Mouse (Mus musculus) lung, postnatal 0 days (tissue): ENCODE measurements around the gene Exoc7. TPM values are rescaled to one million over a fixed set of nuclear protein-coding genes. Genes with fewer than 3 reads are reported as not detected.

ENCODE experiments used
- ATAC-seq: fragments of 200-750 bp; cut with Nextera tagmentation; 2 replicates; pipeline ENCODE4 v1.8.0; 2017; ENCODE audit warnings: moderate library complexity
- DNase-seq: peaks from one replicate; pipeline ENCODE4 v3.0.0-alpha.2; 2016; ENCODE audit warnings: low spot score
- H3K27ac ChIP-seq: fragments of 300-500 bp; sonication (generic); 2 replicates; pipeline ENCODE4 v1.5.1; 2014; ENCODE audit warnings: antibody characterized with exemption, mild to moderate bottlenecking, low read length, mixed read lengths
- H3K27me3 ChIP-seq: fragments of 300-500 bp; sonication (generic); replicated peaks from 2 replicates; pipeline ENCODE4 v1.6.1; 2014; ENCODE audit warnings: low read length, mixed read lengths; ENCODE audit not compliant: insufficient read depth
- H3K36me3 ChIP-seq: fragments of 300-500 bp; sonication (generic); 2 replicates; pipeline ENCODE4 v1.6.1; 2014; ENCODE audit warnings: low read length, mixed read lengths; ENCODE audit not compliant: insufficient read depth
- H3K4me1 ChIP-seq: fragments of 300-500 bp; sonication (generic); 2 replicates; pipeline ENCODE4 v1.6.1; 2014; ENCODE audit warnings: antibody characterized with exemption, low read depth, low read length, mixed read lengths; ENCODE audit not compliant: insufficient read depth
- H3K4me2 ChIP-seq: fragments of 300-500 bp; sonication (generic); replicated peaks from 2 replicates; pipeline ENCODE4 v1.6.1; 2014; ENCODE audit warnings: low read depth, mild to moderate bottlenecking, low read length, moderate library complexity, mixed read lengths
- H3K4me3 ChIP-seq: fragments of 300-500 bp; sonication (generic); 2 replicates; pipeline ENCODE4 v1.5.1; 2014; ENCODE audit warnings: low read depth, low read length
- H3K9ac ChIP-seq: fragments of 300-500 bp; sonication (generic); replicated peaks from 2 replicates; pipeline ENCODE4 v1.6.1; 2014; ENCODE audit warnings: low read depth, mild to moderate bottlenecking
- H3K9me3 ChIP-seq: fragments of 300-500 bp; sonication (generic); 2 replicates; pipeline ENCODE4 v1.6.1; 2016; ENCODE audit warnings: low read length, mixed read lengths
- CTCF ChIP-seq: IDR thresholded peaks from 2 replicates; pipeline ENCODE4 v1.5.1; 2016; ENCODE audit warnings: antibody characterized with exemption, mild to moderate bottlenecking
- EP300 ChIP-seq: IDR thresholded peaks from 2 replicates; pipeline ENCODE4 v1.6.1; 2016; ENCODE audit warnings: antibody characterized with exemption, mild to moderate bottlenecking, control low read depth
- WGBS: fragments of 180-500 bp; shearing (Covaris S2); extraction: QIAGEN DNeasy Blood & Tissue Kit; methylation state at CpG from one replicate; pipeline ENCODE4 v1.1.7; 2014; 5-methylcytosine and 5-hydroxymethylcytosine counted together
- polyA plus RNA-seq: library from polyadenylated mRNA; unstranded; fragments of >200 nt; fragmentation: Nextera tagmentation; extraction: Ambion mirVana; gene quantifications from 2 replicates; pipeline ENCODE4 v1.2.1, GENCODE M21; 2015

The Exoc7 gene
- polyA plus RNA-seq, 1 experiment from 2014 or later: 41.9 TPM

GRCm38 (mm10) chr11:116265850-116266249 is 41.2 kb downstream of the Exoc7 start:
- DNase-seq: no peak
- no peak overlapping the region for H3K9ac ChIP-seq
- no peaks in the 10 kb centered on the region for H3K9me3 ChIP-seq
- H3K27me3 ChIP-seq: no peaks in the 10 kb centered on the region
- H3K4me2 ChIP-seq: no peak overlapping the region
- H3K4me3 ChIP-seq: no peak overlapping the region
- 94% methylated on average over 4 of the region's 4 CpGs for WGBS
- H3K27ac ChIP-seq: no peak overlapping the region
- H3K4me1 ChIP-seq: no peaks in the 10 kb centered on the region
- peaks cover 50% of the 10 kb centered on the region for H3K36me3 ChIP-seq
- TF ChIP-seq EP300 (no peak), CTCF (no peak)
- ATAC-seq: no peak

DNA sequence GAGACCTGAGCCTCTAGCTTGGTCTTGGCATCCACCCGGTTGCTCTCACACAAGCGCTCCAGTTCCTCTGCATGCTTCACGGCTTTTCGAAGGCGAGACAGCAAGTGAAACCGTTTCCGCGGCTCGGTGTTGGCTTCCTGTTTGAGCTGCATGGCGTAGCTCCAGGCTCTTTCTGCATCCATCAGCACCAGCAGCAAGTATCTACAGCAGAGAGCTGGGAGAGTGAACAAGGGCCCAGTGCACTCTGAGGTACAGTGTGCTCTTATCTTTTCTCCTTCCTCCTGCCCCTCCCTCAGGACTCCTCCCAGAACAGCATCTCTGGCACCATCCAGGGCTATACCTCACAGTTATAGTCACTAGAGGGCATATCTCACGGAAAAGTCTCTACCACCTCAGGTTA is 41.7 kb downstream of the Exoc7 start:
- TF ChIP-seq EP300 (no peak), CTCF (no peak)
- ATAC-seq: no peak

DNA sequence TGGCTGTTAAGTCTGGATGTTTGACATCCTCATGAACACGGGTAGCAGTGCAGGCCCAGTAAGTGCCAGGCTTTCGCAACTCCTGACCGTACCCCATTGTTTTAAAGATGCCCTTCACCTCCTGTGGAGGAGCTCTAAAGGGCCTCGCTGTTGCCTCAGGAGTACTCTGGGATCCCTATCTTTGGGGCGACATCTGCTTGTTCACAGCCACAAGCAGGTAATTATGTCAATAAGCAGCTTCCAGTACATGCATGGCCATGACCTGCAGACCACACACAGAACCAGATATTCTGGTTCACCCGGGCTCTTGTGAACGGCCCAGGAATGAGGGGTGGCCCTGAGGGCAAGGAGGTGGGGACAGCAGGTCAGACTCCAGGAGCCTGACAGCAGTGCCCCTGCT is 46.8 kb downstream of the Exoc7 start:
- H3K4me3 ChIP-seq: no peak overlapping the region
- H3K4me2 ChIP-seq: no peak overlapping the region
- H3K4me1 ChIP-seq: peaks cover 5% of the 10 kb centered on the region; the same call in 1 of the 2 replicates
- TF ChIP-seq EP300 (peak; percentile 84), CTCF (peak; percentile 7; the same call in 1 of the 2 replicates)
- H3K27ac ChIP-seq: peak overlapping the region; percentile 11; the same call in 1 of the 2 replicates
- H3K27me3 ChIP-seq: no peaks in the 10 kb centered on the region
- H3K9me3 ChIP-seq: no peaks in the 10 kb centered on the region
- WGBS: 49% methylated on average over 7 of the region's 7 CpGs
- H3K9ac ChIP-seq: no peak overlapping the region
- DNase-seq (peak; percentile 90), ATAC-seq (peak; percentile 96)
- H3K36me3 ChIP-seq: peaks cover 38% of the 10 kb centered on the region

More for the DNA sequence above, 41.7 kb downstream of the Exoc7 start:
- Histone ChIP-seq H3K27me3 (no peaks in the 10 kb centered on the region), H3K27ac (no peak overlapping the region), H3K9me3 (no peaks in the 10 kb centered on the region), H3K4me3 (no peak overlapping the region), H3K4me2 (no peak overlapping the region), H3K9ac (no peak overlapping the region), H3K36me3 (peaks cover 50% of the 10 kb centered on the region), H3K4me1 (no peaks in the 10 kb centered on the region)
- 85% methylated on average over 11 of the region's 11 CpGs for WGBS
- no peak for DNase-seq

GRCm38 (mm10) chr11:116259461-116259860 is 47.6 kb downstream of the Exoc7 start:
- WGBS: 67% methylated on average over 8 of the region's 8 CpGs
- Histone ChIP-seq H3K27ac (no peak overlapping the region), H3K36me3 (peaks cover 34% of the 10 kb centered on the region), H3K27me3 (no peaks in the 10 kb centered on the region), H3K4me1 (peaks cover 5% of the 10 kb centered on the region; the same call in 1 of the 2 replicates), H3K4me2 (no peak overlapping the region), H3K9ac (no peak overlapping the region), H3K4me3 (no peak overlapping the region), H3K9me3 (no peaks in the 10 kb centered on the region)
- no peak for ATAC-seq
- no peak for DNase-seq
- TF ChIP-seq CTCF (no peak), EP300 (no peak)

DNA sequence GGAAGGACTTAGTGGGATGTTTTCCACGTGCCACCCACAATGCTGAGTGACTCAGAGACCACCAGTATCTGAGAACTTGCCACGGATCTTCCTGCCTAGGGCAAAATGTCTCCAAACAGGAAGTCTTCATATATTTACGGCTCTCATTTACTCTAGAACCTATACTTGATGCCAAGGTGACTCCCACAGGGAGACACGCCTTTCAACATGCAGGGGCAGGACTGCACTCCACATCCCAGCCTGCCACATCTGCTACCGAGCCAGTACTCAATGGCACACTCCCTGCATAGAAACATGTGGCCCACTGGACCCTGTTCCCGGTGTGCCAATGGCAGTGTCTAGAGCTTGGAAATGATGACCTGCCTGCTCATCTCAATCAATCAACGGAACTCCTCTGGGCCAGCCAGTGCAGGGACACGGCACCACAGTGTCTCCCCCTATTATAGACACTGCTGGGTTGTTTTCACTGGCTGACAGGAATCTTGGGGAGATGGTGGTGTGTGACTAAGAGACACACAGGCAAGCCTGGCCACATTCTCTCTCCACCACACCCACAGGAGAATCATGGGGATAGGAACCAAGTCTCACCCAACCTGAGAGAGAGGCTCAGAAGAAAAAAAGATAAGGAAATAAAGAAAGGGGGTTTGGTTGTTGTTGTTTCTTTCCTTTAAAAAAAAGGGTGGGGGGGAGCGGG is 50.9 kb downstream of the Exoc7 start:
- no peak overlapping the region for H3K9ac ChIP-seq
- TF ChIP-seq EP300 (no peak), CTCF (no peak)
- H3K4me2 ChIP-seq: no peak overlapping the region
- 66% methylated on average over 9 of the region's 9 CpGs for WGBS
- no peak overlapping the region for H3K4me3 ChIP-seq
- ATAC-seq (no peak), DNase-seq (no peak)
- peaks cover 5% of the 10 kb centered on the region; the same call in 1 of the 2 replicates for H3K4me1 ChIP-seq
- peaks cover 28% of the 10 kb centered on the region for H3K36me3 ChIP-seq
- H3K27ac ChIP-seq: no peak overlapping the region
- H3K9me3 ChIP-seq: no peaks in the 10 kb centered on the region
- no peaks in the 10 kb centered on the region for H3K27me3 ChIP-seq

DNA sequence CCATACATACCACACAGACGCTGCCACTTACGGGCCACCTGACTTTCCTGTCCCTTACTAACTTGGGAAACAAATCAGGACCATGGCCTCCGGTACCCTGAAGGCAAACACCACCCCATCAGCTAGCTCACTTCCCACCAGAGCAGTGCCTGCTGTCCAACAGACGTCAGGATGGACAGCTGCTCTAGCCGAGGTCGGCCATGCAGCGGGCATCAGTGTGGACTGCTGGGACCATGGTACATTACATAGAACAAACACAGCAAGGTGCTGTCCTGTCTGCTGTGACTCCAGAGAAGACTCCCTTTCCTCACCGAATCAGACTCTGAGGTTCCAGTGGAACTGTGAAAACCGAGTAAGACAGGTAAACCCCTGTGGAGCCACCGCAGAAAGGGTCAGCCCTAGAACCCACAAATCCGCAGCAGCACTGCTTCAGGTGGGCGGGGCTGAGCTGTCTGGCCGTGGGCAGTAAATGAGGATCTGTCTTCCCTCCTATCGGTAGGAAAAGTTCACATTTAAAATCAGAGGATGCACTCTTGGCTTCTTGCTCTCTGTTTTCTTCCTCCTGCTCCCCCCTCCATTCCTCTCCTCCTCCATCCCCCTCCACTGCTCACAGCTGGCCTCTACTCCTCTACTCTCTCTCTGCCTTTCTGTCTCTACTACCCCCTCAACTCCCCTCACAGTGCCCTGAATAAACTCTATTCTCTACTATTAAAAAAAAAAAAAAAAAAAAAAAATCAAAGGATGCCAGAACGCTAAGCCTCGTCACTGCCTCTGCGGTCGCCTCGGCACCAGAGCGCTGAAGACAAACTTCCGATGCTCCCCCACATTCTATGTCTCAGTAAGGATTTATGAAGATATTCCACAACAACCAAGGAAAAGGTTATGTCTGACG is 51.7 kb downstream of the Exoc7 start:
- Histone ChIP-seq H3K4me1 (peaks cover 5% of the 10 kb centered on the region; the same call in 1 of the 2 replicates), H3K27me3 (no peaks in the 10 kb centered on the region), H3K9ac (no peak overlapping the region), H3K36me3 (peaks cover 34% of the 10 kb centered on the region), H3K4me3 (no peak overlapping the region), H3K4me2 (no peak overlapping the region), H3K9me3 (no peaks in the 10 kb centered on the region), H3K27ac (no peak overlapping the region)
- TF ChIP-seq CTCF (no peak), EP300 (no peak)
- no peak for DNase-seq
- no peak; the same call in 1 of the 2 replicates for ATAC-seq
- 67% methylated on average over 22 of the region's 22 CpGs for WGBS
